Mouse (Mus musculus) heart, embryonic 14.5 days (tissue): ENCODE results near the gene Vmn1r194. TPM values are rescaled to one million over a fixed set of nuclear protein-coding genes. Genes with fewer than 3 reads are reported as not detected.
"Not testable (repeated sequence)": the region's sequence is repeated elsewhere in the genome, so short reads cannot be mapped to it uniquely, and the experiment has no call there.

Source experiments
- ATAC-seq: fragments of 200-750 bp; cut with Nextera tagmentation; 2 replicates; pipeline ENCODE4 v1.8.0; 2017; ENCODE audit warnings: low read depth, moderate TSS enrichment; ENCODE audit not compliant: insufficient number of reproducible peaks, insufficient read depth, low FRiP score
- H3K27ac ChIP-seq, 2 experiments: fragments of 200-500 bp in 1 of 2; fragments of 300-500 bp in 1 of 2; sonication (generic) in 1 of 2; replicated peaks in 1 of 2; 2 replicates each; pipeline ENCODE4 v1.5.1; 2012 to 2014; ENCODE audit warnings: low read depth in 2 of 2, low read length in 2 of 2, control low read depth in 1 of 2, mild to moderate bottlenecking in 1 of 2, mixed read lengths in 1 of 2; ENCODE audit not compliant: control insufficient read depth in 1 of 2, insufficient read depth in 1 of 2
- H3K27me3 ChIP-seq: fragments of 300-500 bp; sonication (generic); 2 replicates; pipeline ENCODE4 v1.6.1; 2014; ENCODE audit warnings: mild to moderate bottlenecking, low read length, control low read depth; ENCODE audit not compliant: control insufficient read depth, insufficient read depth
- H3K36me3 ChIP-seq: fragments of 300-500 bp; sonication (generic); 2 replicates; pipeline ENCODE4 v1.6.1; 2014; ENCODE audit warnings: mild to moderate bottlenecking, control low read depth, low read length, mixed read lengths; ENCODE audit not compliant: control insufficient read depth, insufficient read depth
- H3K4me1 ChIP-seq, 2 experiments: fragments of 200-500 bp in 1 of 2; fragments of 300-500 bp in 1 of 2; sonication (generic) in 1 of 2; 2 replicates each; pipeline ENCODE4 v1.6.1; 2012 to 2014; ENCODE audit warnings: low read length in 2 of 2, control low read depth in 1 of 2, mixed read lengths in 1 of 2; ENCODE audit not compliant: control insufficient read depth in 2 of 2, insufficient read depth in 2 of 2
- H3K4me2 ChIP-seq: fragments of 300-500 bp; sonication (generic); 2 replicates; pipeline ENCODE4 v1.6.1; 2014; ENCODE audit warnings: mild to moderate bottlenecking, low read length
- H3K4me3 ChIP-seq, 2 experiments: fragments of 200-500 bp in 1 of 2; fragments of 300-500 bp in 1 of 2; sonication (generic) in 1 of 2; 2 replicates each; pipeline ENCODE4 v1.5.1; 2012 to 2014; ENCODE audit warnings: low read length in 2 of 2, mild to moderate bottlenecking in 2 of 2, control low read depth in 1 of 2, low read depth in 1 of 2, moderate library complexity in 1 of 2; ENCODE audit not compliant: control insufficient read depth in 1 of 2, insufficient read depth in 1 of 2
- H3K9ac ChIP-seq: fragments of 300-500 bp; sonication (generic); 2 replicates; pipeline ENCODE4 v1.6.1; 2014; ENCODE audit warnings: mild to moderate bottlenecking, low read length
- H3K9me3 ChIP-seq: fragments of 300-500 bp; sonication (generic); 2 replicates; pipeline ENCODE4 v1.6.1; 2016; ENCODE audit warnings: low read length, control low read depth; ENCODE audit not compliant: control insufficient read depth
- WGBS: fragments of 180-500 bp; shearing (Covaris S2); extraction: QIAGEN DNeasy Blood & Tissue Kit; methylation state at CpG from one replicate; pipeline ENCODE4 v1.1.7; 2014; 5-methylcytosine and 5-hydroxymethylcytosine counted together
- microRNA-seq: library from miRNA; unstranded; fragments of <30 nt; microRNA quantifications from one replicate; pipeline ENCODE4, GENCODE M21; 2016
- polyA plus RNA-seq: library from polyadenylated mRNA; unstranded; fragments of >200 nt; fragmentation: Nextera tagmentation; extraction: Ambion mirVana; gene quantifications from 2 replicates; pipeline ENCODE4 v1.2.1, GENCODE M21; 2014

Gene Vmn1r194
- not detected in 2 replicates for polyA plus RNA-seq

DNA sequence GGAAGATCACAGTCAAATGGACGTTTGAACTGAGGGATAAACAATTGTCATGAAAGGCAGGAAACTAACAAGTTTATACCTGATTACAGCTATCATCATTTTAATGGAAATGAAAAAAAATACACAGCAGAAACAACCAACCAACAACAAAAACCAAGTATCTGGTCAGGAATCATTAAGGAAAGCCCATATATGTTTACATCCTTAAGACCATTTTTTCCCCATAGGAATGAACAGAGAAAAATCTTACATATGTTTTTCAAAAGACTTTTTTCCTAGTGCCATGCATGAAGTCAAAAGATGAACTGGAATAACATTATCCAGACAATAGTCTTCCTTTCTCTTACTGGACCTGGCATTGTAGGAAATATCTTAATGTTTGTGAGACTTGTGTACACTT is at the start of gene Vmn1r194:
Vmn1r194 (plus strand) TSS at position 301 of the 400 bp plus-strand sequence.
- no peaks in the 10 kb centered on the region for H3K4me1 ChIP-seq
- no peak for ATAC-seq
- WGBS = 30% methylated on average over 1 of the region's 1 CpGs
- H3K9ac ChIP-seq = no peak within 1 kb of the TSS
- no peak within 1 kb of the TSS for H3K4me2 ChIP-seq
- no peak within 1 kb of the TSS for H3K4me3 ChIP-seq
- no peaks in the 10 kb centered on the region for H3K27me3 ChIP-seq
- H3K9me3 ChIP-seq = no peaks in the 10 kb centered on the region
- no peaks in the 10 kb centered on the region for H3K36me3 ChIP-seq
- H3K27ac ChIP-seq = no peak within 1 kb of the TSS

GRCm38 (mm10) chr13:22223060-22223459 is 21.0 kb upstream of the Vmn1r194 start, which contains the start of gene Vmn1r193:
Vmn1r193 (minus strand) TSS chr13:22223160.
- H3K9ac ChIP-seq, H3K9me3 ChIP-seq, H3K4me3 ChIP-seq, H3K4me2 ChIP-seq, H3K27ac ChIP-seq, ATAC-seq, H3K27me3 ChIP-seq, H3K36me3 ChIP-seq, H3K4me1 ChIP-seq: not testable (repeated sequence)
- WGBS = 67% methylated on average over 1 of the region's 1 CpGs

DNA sequence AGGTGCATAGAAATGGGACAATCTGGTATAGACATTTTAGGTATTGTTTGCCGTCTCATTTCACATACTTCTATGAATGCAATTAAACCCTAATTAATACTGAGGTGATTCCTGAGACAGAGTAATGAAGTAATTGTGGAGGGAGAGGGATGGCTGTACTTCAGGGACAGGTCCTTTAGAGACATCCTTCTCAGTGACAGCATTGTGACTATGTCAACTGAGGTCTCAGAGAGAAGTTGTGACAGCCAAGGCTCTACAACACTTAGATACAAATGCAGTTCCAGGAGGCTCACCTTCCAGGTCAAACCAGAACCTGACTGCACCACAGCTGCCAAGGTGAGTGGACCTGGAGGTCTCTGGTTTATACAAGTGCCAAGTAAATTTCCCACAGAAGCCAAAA is 26.2 kb downstream of the Vmn1r194 start, which contains the start of gene Vmn1r195:
Vmn1r195 (plus strand) TSS at position 301 of the 400 bp plus-strand sequence.
- not testable (repeated sequence) for H3K9ac ChIP-seq, H3K9me3 ChIP-seq, ATAC-seq, H3K27me3 ChIP-seq, H3K27ac ChIP-seq, H3K4me1 ChIP-seq, H3K36me3 ChIP-seq, H3K4me2 ChIP-seq, H3K4me3 ChIP-seq
- WGBS = 74% methylated on average over 1 of the region's 1 CpGs

DNA sequence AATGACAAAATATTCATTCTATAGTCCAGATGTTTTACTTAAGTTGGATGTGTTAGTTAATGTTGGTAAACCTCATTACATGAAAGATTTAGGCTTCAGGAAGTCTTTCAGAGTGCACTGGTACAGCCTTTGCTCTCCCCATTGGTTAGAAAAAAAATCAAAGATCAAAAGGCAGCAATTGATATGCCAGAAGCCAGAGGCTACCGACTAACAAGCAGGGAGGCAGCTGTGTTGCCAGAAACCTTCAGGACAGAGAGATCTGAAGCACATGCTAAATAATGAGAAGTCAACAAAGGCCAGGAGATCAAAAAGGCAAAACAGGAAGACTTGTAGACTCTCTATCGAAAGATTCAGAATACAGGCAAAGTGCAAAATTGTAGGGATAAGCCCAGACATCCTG is 27.7 kb downstream of the Vmn1r194 start:
- Histone ChIP-seq H3K4me2 (no peak overlapping the region), H3K9me3 (no peaks in the 10 kb centered on the region), H3K9ac (no peak overlapping the region), H3K27me3 (no peaks in the 10 kb centered on the region), H3K4me3 (no peak overlapping the region), H3K36me3 (no peaks in the 10 kb centered on the region), H3K4me1 (no peaks in the 10 kb centered on the region), H3K27ac (no peak overlapping the region)
- WGBS = 47% methylated on average over 2 of the region's 2 CpGs
- no peak for ATAC-seq

DNA sequence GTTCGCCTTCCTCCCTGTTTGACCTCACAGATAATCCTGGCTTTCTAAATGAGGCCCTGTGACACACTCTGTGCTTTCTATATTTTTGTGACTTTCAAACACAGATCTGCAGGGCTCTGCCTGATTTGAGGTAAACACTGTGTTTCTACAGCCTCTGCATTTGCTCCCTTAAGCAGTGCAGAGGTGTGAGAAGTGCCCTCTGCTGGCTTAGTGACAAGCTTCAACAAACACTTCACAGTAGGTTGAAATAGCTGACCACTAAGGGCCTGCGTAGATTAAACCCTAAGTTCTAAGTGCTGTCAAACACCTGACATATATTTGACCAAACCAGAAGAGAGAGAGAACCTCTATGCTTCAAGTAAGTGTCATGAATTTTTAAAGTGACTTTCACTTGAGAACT is 40.6 kb downstream of the Vmn1r194 start:
- 53% methylated on average over 2 of the region's 2 CpGs for WGBS
- H3K9me3 ChIP-seq = no peaks in the 10 kb centered on the region
- no peak for ATAC-seq
- no peak overlapping the region for H3K4me2 ChIP-seq
- no peak overlapping the region for H3K4me3 ChIP-seq
- H3K9ac ChIP-seq = no peak overlapping the region
- peaks cover 2 to 5% of the 10 kb centered on the region in 2 experiments; a peak in 2 of 4 replicates for H3K4me1 ChIP-seq
- H3K27me3 ChIP-seq = no peaks in the 10 kb centered on the region
- no peak overlapping the region for H3K27ac ChIP-seq
- no peaks in the 10 kb centered on the region for H3K36me3 ChIP-seq

DNA sequence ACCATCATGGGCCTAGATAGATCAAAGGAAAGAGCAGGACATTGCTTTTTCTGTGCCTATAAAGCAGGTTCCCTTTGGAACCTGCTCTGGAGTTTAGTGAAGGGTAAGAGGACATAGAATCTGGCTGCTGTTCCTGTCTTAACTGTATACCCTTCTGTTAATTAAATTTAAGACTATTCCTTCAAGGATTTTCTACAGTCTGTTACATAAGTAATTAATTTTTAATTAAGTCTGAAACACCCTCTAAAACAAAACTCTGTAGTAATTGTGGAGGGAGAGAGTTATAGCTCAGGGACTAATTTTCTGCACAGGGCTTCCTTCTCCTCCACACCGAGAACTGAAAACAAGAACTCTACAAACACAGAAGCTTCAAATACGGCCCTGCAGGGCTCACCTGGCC is 45.6 kb downstream of the Vmn1r194 start, which contains the start of gene Vmn1r196:
Vmn1r196 (plus strand) TSS at position 301 of the 400 bp plus-strand sequence.
- Histone ChIP-seq H3K36me3 (no peaks in the 10 kb centered on the region), H3K9me3 (no peaks in the 10 kb centered on the region), H3K9ac (no peak within 1 kb of the TSS), H3K4me2 (no peak within 1 kb of the TSS), H3K27me3 (no peaks in the 10 kb centered on the region), H3K27ac (no peak within 1 kb of the TSS), H3K4me3 (no peak within 1 kb of the TSS), H3K4me1 (no peaks in the 10 kb centered on the region)
- WGBS = 65% methylated on average over 2 of the region's 2 CpGs
- ATAC-seq = no peak

Small RNAs within 50 kb of the gene (microRNA-seq; reads per million reads assigned to microRNA genes)
- gene Gm23282 = not detected
- gene Gm25084 = not detected

Other genes starting within 250 kb of the Vmn1r194 start
- 0.88 TPM in 1 of 2 replicates, not detected in the other for gene Prss16, start 234.5 kb upstream of the Vmn1r194 start, polyA plus RNA-seq
- 2.9 and 6.8 TPM in 2 replicates for gene Hist1h2ah, start 208.6 kb upstream of the Vmn1r194 start, polyA plus RNA-seq
- gene Hist1h2bk, start 208.3 kb upstream of the Vmn1r194 start, polyA plus RNA-seq = 1.9 and 2.3 TPM in 2 replicates
- 8.1 and 9.3 TPM in 2 replicates for gene Hist1h4i, start 202.9 kb upstream of the Vmn1r194 start, polyA plus RNA-seq
- 9.7 and 11.2 TPM in 2 replicates for gene Hist1h2ag, start 201.3 kb upstream of the Vmn1r194 start, polyA plus RNA-seq
- 2.5 and 2.6 TPM in 2 replicates for gene Hist1h2bj, start 201.0 kb upstream of the Vmn1r194 start, polyA plus RNA-seq
- not detected in 2 replicates for gene Vmn1r188, start 159.8 kb upstream of the Vmn1r194 start, polyA plus RNA-seq
- gene Vmn1r189, start 138.4 kb upstream of the Vmn1r194 start, polyA plus RNA-seq = not detected in 2 replicates
- not detected in 2 replicates for gene Vmn1r191, start 60.2 kb upstream of the Vmn1r194 start, polyA plus RNA-seq
- gene Vmn1r192, start 53.1 kb upstream of the Vmn1r194 start, polyA plus RNA-seq = not detected in 2 replicates
- not detected in 2 replicates for gene Vmn1r193, start 21.1 kb upstream of the Vmn1r194 start, polyA plus RNA-seq
- gene Vmn1r195, start 26.3 kb downstream of the Vmn1r194 start, polyA plus RNA-seq = not detected in 2 replicates
- not detected in 2 replicates for gene Vmn1r196, start 45.7 kb downstream of the Vmn1r194 start, polyA plus RNA-seq
- gene Vmn1r197, start 80.4 kb downstream of the Vmn1r194 start, polyA plus RNA-seq = not detected in 2 replicates
- gene Vmn1r198, start 106.1 kb downstream of the Vmn1r194 start, polyA plus RNA-seq = not detected in 2 replicates
- not detected in 2 replicates for gene Vmn1r199, start 135.6 kb downstream of the Vmn1r194 start, polyA plus RNA-seq
- gene Vmn1r200, start 146.2 kb downstream of the Vmn1r194 start, polyA plus RNA-seq = not detected in 2 replicates
- not detected in 2 replicates for gene Vmn1r201, start 227.7 kb downstream of the Vmn1r194 start, polyA plus RNA-seq